Mouse (Mus musculus) thymus, postnatal 4 days (tissue): ENCODE results near the gene Rsph14.
"Not testable (repeated sequence)": the region's sequence is repeated elsewhere in the genome, so short reads cannot be mapped to it uniquely, and the experiment has no call there.

Source experiments
- DNase-seq: peaks from one replicate; pipeline ENCODE4 v3.0.0; 2021

Rsph14 gene

DNA sequence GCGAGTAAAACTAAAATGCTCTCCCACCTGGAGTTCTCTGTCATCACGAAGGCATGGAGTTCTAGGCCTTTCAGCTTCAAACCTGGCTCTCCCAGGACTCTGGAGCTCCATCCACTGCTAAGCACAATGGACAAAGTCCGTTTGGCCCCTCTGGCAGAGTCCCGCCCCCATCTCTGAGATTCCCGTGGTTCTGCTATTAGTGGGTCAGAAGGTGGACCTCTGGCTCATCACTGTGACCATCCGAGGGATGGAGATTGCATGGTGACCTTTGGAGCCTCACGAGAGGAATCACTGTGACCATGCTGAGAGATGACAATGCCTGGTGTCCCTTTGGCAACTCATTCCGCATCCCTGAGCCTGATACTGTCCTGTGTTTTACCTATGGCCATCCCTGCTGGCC lies 20.5 kb upstream of the Rsph14 start:
- DNase-seq: no peak

DNA sequence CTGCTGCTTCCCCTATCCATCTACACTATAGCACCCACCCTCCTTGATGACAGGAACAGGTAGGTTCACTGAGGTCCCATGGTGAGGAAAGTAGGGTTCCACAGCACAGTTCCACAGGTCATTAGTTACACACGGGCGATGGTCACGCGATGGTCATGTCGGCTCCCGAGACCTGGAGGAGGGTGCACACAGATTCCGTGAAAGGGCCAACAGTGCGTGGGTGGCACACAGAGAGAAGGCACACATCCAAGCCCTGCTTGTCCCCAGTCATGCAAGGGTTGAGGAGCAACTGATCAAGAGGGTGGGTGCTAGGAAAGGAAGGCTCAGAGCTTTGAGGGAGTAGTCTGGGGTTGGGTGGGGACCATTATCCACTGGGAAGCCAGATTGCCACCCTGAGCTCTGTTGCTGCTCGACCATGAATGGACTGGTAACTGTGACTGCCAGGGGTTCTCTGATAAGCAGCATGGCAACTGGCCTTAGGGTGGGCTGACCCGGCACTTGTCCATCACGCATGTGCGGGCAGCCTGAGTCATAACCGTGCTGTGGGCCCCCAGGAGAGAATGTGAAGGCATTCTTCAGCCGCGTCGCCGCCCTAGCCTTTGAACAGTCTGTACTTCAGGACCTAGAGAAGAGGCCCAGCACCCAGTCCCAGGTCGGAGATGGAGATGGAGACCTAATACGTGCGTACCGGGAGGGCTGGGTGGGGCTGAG lies 19.1 kb upstream of the Rsph14 start:
- DNase-seq: no peak

DNA sequence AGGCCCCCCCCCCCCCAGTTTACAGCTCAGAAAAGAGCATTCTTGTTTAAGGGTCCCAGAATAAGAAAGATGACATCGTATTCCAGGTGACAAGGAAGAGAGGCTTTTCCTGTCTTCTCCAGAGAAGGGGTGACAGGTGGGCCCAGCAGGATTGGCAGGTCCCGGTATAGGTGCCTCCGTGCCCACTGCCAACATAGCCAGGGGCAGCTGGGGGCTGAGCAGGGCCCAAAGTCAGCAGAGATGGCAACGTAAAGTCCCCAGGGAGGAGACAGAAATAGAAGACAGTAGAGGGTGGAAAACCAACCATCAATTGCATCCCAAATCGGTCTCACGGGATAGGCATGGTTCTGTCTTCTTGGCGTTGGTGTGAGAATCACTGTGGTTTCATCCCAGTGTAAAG lies 16.3 kb upstream of the Rsph14 start:
- no peak for DNase-seq

DNA sequence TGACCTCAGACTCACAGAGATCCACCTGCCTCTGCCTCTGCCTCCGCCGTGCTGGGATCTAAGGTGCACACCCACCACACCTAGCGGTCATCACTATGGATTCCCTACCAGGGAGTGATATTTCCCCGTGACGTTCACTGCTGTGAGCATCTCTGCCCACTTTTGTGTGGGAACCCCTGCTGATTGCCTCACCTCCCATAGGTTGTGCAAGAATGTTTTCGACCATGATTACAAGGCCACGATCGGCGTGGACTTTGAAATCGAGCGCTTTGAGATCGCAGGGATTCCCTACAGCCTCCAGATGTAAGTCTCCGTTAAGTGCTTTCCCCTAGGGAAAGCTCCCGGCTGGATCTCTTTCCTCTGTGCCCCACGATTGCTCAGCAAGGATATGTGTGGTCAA lies 13.4 kb upstream of the Rsph14 start:
- DNase-seq: no peak

DNA sequence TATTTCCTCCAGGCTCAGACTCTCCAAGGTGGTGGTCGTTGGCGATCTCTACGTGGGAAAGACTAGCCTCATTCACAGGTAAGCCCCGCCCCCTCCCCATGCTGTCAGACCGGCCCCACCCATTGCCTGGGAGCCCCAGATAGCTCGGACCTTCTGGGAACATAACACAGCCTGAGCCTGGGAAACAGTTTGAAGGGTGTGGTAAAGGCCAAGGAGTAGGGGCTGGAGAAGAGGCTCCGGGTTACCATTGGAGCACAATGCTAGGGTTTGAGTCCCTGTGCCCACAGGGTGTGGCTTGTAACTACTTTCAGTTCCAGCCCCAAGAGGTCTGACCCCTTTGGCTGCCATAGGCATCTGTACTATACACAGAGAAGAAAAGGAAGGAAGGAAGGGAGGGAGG lies 12.1 kb upstream of the Rsph14 start:
- no peak for DNase-seq

DNA sequence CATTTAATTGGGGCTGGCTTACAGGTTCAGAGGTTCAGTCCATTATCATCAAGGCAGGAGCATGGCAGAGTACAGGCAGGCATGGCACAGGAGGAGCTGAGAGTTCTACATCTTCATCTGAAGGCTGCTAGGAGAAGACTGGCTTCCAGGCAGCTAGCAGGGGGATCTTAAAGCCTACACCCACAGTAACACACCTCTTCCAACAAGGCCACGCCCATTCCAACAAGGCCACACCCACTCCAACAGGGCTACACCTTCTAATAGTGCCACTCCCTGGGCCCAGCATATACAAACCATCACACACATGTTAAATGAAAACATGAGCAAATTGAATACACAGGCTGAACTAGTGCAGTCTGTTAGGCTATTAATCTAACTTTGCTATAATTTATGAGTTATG lies 9.7 kb upstream of the Rsph14 start:
- DNase-seq: not testable (repeated sequence)

DNA sequence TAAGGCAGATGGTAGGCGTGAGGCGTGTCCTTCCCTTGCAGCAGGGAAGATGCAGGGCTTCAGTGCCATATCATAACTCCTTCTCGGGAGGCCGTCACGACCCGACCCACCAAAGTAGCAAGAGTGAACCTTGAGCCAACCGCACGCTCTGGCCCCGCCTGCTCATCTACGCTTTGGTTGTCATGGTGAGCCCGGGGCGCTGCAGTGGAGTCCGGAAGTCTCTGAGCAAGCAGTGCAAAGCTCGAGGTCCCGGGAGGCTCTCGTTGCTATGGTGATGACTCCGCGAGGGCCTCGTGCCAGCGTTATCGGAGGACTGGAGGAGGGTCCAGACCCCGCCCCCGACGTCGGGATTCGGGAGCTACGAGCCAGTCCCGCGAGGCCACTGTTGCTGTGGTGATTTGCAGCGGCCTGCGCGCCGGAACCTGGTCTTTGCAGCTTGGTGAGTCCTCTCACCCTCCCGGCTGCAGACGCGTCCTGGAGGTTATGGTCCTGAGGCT lies 4.5 kb upstream of the Rsph14 start, which contains the start of gene Rab36:
Gene Rab36 (plus strand): TSS at position 176 of the 497 bp plus-strand sequence.
- peak; percentile 78 for DNase-seq

DNA sequence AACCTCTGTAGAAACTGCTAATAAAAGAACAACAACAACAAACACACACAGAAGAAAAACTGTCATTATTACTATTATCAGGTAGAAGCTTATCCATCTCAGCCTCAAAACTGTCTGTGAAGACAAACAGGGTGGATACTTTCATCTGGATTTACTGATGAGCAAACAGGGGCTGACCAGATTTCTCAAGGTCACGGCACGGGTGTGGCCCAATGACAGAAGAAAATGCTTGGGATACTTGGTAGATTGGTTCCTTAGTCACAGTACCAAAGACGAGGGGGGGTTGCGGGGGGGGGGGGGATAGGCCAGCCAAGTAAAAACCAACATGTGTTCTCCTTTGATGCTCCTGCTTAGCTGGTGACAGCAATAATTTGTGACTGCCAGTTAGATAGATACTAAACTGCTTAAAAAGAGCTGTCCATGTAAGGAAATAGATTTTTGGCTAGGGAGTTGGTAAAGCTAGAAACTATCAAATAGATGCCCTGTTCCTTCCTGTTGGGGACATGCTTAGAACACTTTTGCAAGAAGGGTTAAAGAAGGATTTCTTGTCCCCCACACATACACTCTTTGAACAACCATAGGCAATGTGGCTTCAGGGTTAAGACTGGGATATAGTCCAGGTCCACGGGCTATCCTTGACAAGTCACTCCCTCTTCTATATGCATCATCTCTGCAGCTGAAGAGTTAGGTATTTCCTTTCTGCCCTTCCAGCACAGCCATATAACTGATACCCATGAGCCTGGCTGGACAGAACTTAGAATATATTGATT lies 856 bp downstream of the Rsph14 start:
- no peak for DNase-seq

DNA sequence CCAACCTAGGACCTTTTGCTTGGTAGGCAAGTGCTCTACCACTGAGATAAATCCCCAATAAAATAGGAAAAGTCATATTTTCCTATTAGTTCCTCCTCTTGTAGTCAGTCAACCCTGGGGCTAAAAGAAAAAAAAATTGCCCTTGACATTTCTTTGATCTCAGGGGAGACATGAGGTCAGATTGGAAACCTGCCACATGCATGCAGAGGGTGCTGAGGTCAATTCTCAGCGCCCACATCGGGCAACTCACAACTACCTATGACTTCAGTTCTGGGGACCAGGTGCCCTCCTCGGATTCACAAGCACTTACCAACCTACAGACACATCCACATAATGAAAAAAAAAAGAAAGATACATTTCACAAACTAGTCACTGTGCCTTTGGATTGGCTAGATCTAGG lies 2.2 kb downstream of the Rsph14 start:
- no peak for DNase-seq

DNA sequence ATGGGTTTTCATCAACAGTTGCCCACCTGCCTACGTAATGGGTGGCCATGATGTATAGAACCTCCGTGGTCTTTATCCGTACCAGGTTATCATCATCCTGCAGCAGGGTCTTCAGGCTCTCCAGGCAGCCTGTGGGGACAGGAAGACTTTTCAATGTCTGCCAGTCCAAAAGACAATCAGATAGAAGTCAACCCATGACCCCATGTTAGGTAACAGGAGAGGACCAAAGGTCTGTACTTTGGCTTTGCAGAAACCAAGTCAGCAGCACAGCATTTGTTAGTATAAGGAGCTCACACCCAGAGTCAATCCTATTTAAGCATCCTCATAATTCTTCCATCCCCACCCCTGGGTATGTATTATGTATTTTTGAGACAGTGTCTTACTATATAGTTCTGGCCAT lies 2.7 kb downstream of the Rsph14 start:
- no peak for DNase-seq

DNA sequence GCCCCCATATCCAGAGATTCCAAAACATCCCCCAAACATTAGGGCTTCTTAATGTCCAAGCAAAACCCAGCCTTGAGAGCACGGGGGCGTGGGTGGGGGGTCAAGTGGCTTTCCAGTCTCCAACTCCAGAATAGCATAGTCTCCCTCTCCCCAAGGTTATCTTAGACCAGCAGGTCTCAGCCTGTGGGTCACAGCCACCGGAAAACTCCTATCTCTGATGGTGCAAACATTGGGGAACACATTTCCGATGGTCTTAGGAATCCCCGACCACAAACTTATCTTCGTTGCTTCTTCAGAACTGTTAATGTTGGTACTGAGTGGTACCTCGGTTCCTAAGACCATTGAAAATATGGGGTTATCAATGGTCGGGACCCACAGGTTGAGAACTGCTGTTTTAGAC lies 3.6 kb downstream of the Rsph14 start:
- DNase-seq: no peak

DNA sequence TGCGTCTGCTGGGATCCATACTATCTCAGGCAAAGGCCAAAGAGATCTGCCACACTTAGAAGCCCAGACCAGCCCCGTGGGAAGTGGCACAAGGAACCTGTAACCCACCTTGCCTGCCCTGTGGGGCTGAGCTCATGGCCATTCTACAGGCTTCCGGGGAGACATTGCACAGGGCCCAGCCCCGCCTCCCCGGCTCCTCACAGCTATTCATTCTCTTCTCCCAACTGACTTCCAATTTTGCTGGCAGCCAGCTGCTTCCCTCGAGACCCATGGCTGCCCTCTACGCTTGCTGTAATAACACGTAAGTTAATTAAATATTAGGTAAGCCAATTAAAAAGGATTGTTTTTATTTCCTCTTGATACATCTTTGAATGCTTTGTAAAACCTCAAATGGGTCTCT lies 5.9 kb downstream of the Rsph14 start:
- DNase-seq: no peak

DNA sequence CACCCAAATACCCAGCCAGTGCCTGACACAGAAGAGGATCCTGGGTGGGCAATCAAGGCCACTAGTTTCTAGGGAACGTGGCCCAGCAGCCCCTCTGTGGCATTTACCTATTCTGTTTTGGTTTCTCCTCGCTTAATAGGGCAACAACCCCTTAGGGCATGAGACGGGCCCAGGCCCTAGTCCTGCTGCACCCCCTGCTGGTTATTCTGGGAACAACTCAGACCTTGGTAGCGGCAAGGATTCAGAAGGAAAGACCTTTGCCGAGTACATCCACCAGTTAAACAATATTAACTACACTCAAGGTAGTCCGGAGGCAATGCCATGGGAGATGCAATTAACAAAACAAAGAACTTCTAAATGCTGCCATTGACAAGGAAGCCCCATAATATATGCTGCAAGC lies 11.2 kb downstream of the Rsph14 start:
- peak; percentile 85 for DNase-seq

DNA sequence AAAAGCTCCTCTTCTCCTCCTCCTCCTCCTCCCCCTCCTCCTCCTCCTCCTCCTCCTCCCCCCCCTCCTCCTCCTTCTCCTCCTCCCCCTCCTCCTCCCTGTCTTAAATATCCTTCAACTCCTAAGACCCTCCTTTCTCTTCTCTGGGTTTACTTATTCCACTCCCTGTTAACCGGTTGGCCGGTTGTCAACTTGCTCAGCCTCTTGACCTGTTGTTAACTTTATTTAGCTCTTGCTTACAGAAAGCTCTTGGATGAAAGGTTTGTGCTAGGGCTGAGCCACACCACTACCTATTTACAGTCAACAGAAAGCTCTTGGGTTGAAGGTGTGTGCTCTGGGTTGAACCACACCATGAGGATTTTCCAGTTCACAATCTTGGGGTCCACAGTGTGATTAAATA lies 12.1 kb downstream of the Rsph14 start:
- DNase-seq: no peak

DNA sequence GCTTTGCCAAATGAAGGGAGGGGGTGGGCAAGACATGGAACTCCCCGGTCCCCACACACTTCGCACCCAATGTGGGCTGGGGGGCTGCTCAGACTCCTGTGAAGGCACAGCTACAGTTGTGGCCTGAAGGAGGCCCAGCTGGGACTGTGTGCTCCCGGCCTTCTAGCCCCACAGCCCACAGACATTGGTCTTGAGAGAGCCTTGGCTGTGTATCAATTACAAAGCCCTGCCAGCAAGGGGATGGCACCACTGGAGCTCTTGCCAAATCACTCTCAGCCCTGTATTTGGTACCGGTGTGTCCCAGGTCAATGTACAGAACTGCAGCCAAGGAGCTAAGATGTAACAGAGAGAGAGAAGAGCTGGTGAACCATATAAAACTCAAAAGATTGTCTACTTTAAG lies 15.9 kb downstream of the Rsph14 start:
- no peak for DNase-seq

DNA sequence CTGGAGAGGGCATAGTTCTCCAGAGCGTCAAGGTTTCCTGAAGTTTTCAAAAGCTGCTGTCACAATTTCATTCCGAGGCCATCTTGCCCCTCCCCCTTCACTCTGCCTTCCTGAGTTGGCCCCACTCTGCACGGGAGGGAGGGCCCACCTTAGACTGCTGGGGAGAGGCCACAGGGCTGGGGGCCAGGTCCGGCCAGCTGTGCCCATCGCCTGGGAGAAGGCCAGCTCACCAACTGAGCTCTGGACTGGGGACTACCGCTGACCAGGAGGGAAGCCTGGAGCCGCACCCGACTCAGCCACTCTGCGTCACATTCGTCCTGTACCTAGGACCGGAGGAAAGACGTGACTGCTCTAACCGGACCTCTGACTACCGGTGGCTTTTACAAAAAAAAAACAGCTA lies 16.9 kb downstream of the Rsph14 start:
- DNase-seq: no peak

DNA sequence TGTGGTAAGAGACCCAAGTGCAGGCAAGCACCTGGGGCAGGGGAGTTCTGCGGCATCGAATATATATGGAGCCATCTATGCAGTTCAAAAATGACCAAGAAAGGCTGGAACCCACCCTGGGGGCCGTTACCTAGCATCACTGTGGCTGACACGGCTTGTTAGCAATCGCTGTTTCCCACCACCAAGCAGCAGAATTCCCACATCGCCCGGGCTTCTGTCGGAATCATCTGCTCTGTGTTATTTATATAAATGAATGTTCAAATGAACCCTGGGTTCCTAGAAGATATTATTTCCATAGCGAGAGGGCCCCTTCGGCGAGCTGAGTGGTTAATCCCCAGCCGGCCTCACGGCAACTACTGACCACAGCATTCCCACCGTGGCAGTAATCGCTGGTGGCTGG lies 21.7 kb downstream of the Rsph14 start:
- no peak for DNase-seq

DNA sequence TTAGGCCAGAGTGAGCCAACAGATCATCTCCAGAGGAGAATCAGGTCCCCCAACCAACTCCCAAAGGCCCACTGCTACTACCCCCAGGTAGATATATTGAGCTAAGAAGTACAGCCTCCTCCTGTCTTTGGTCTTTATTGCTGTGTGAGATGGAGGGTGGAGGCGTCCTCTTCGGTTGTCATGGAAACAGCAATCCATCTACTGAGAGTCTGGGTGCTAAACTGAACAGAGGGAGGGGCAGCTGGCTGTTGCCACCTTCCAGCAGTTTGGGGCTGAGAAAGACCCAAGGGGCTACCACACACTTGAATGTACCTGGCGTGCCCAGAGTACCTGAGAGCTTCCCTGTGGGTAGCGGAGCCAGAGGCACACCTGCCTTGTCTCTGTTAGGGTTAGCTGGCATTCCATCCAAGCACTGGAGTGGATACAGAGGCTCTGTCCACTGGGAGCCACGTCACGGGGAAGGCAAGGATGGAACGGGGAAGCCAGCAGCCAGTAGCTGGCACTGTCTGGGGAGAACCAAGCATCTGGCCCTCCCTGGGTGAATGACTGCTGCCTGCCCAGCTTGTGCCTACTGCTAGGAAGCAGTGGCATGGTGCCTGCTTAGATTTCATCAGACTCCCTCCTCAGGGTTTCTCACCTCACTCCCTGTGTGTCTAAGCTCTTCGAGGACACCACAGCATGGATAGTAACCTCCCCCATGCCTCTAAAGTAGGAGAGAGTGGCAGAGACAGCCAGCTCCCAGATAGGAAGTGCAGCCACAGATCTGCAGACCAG lies 25.3 kb downstream of the Rsph14 start:
- no peak for DNase-seq

DNA sequence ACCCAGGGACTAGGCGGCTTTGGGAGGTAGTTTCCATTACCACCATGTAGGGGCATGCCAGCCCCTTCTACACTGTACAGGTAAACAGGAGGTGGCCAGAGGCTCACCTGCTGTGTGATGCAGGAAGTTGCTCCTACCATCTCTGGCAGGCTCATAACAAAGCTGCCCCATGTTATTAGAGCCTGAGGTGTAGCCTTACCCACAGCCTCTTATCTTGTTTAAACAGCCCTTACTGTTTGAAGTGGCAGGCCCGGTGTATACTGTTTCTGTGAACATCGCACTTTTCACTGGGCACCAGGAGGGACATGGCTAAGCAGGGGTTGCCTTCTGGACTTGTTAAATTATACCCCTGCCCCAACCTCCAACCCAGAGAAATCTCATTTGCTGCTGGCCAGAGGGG lies 28.3 kb downstream of the Rsph14 start:
- no peak for DNase-seq

DNA sequence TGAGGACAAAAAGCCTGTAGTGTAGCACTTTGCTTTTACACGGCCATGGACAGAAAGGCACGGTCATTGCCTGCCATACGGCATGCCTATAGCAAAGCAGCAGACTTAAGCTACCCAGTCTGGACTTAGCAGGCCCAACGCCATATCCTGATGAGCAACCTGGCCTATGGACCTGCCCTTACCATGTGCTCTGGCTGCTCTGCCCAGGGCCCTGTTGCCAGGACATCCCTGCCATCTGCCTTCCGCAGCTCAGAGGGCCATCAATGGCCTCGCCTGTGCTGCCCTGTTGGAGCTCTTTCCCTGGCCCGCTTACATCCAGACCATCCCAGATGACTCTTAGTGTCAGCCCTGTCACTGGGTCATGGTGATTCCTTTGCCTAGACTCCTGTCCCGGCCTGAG lies 31.0 kb downstream of the Rsph14 start:
- DNase-seq: no peak

DNA sequence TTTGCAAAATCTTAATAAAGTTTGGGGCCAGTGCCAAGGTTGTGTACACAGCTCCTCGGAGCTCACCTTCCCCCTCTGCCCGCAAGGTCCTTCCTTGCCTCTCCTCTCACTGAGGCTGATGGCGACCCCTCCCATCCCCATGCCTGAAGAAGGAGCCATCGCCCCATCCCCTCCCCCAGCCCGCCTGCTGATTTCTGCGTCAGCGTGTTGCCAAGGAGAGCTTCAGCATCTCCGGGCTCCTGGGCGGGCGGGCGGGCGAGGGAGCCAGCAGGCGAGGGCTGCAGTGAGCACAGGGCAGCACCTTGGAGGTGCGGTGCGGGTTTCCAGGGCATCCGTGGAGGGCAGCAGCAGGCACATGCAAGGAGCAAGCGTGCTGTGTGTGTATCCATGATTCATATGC lies 37.0 kb downstream of the Rsph14 start:
- no peak for DNase-seq

DNA sequence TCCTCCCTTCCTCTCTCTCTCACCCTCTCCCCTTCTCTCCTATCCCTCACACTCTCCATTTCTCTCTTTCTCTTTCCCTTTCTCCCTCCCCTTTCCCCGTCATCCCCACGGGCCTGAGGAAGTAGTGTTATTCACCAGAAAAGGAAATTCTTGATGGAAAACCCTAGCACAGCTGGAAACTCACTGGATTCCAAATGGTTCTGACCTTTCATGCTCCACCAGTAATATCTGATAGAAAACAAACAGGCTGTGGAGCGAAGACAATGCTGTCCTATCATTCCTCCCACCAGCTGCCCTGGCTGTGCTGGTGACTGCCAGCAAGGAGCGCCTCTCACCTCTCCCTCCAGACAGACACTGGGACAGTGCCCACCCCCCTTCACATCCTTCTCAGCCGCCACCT lies 37.5 kb downstream of the Rsph14 start:
- DNase-seq: no peak

DNA sequence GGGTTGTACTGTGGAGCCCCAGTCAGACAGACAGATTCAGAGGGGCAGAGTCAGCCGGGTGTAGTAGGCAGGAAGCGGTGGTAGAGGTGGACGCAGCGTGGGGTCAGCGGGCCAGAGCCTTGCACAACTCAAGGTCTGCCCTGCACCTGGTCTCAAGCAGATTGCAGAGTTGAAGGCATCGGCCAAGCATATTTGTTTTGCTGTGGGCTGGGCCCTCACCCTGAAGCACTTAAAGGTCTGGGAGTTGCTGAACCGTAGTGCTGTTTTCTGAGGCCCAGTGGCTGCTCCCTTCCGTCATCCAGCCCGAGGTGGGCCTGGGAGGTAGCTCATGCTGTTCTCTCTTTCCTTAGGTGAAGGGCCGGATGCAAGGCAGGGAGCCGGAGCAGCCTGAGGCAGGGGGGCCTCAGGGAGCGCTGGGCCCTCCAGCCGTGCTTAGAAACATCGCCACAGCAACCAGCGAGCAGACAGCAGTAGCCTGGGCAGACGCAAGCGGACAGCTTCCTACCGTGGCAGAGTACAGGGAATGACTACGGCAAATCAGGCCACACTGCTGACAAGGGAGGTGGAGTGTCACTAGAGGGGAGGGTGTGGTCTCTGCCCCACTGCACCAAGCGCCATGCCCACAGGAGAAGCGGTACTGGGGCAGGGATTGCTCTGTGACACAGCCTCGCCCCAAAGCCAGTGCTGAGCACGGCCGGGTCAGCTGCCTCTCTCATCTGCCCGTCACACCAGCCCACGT lies 41.6 kb downstream of the Rsph14 start:
- no peak for DNase-seq
